Mouse (Mus musculus): ENCODE results near the gene Ppm1g.
"Not testable (repeated sequence)": the region's sequence is repeated elsewhere in the genome, so short reads cannot be mapped to it uniquely, and the experiment has no call there.

DNA sequence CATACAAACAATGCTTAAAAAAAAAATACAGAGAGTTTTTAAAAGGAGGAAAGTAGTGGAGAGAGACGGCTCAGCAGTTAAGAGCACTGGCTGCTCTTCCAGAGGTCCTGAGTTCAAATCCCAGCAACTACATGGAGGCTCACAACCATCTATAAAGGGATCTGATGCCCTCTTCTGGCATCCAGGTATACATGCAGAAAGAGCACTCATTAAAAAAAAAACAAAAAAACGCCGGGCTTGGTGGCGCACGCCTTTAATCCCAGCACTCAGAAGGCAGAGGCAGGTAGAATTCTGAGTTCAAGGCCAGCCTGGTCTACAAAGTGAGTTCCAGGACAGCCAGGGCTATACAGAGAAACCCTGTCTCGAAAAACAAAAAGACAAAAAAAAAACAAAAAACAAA is 3.9 kb downstream of the Ppm1g start:
- TF ChIP-seq CTCF (conservative IDR thresholded peaks at IDR 0.05; ENCODE audit: low read length); NANOG (IDR thresholded peaks at IDR 0.05; ENCODE audit: borderline replicate concordance, low read length); POU5F1 (IDR thresholded peaks at IDR 0.05; ENCODE audit: borderline replicate concordance, low read length): not testable (repeated sequence)
